Mouse (Mus musculus) brown adipose tissue, adult 24 weeks (tissue): ENCODE data around the gene 4931406P16Rik. TPM values are rescaled to one million over a fixed set of nuclear protein-coding genes. Genes with fewer than 3 reads are reported as not detected.

Source experiments
- H3K27ac ChIP-seq: fragments of 200-500 bp; replicated peaks from 2 replicates; pipeline ENCODE4 v1.5.1; 2012; ENCODE audit warnings: low read depth, mild to moderate bottlenecking, low read length
- H3K4me1 ChIP-seq: fragments of 200-500 bp; 2 replicates; pipeline ENCODE4 v1.6.1; 2012; ENCODE audit warnings: low read length, mixed read lengths; ENCODE audit not compliant: control insufficient read depth, insufficient read depth, insufficient read length
- H3K4me3 ChIP-seq: fragments of 200-500 bp; 2 replicates; pipeline ENCODE4 v1.5.1; 2012; ENCODE audit warnings: low read depth, mild to moderate bottlenecking, low read length, moderate library complexity; ENCODE audit not compliant: insufficient read depth
- polyA plus RNA-seq: library from polyadenylated mRNA; stranded (reverse); fragments of >200 nt; gene quantifications from 2 replicates; pipeline ENCODE4 v1.2.4, GENCODE M21; 2012; ENCODE audit not compliant: missing spikeins, insufficient read depth, insufficient read length

The 4931406P16Rik gene
- polyA plus RNA-seq, 1 experiment = 19.2 TPM

DNA sequence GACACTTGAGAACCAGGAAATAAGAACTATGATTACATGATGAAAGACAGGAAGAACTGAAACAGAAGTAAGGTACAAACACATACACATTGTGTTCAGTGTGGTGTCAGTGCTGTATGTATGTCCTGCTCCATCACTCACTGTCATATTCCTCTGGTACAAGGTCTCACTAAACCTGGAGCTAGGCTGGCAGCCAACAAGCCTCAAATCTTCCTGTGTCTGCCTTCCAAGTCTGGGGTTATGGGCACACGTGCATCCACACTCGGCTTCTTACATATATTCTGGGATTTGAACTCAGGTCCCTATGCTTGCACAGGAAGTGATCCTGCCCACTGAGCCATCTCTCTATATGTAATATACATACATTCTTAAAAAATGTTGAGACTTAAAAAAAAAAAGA is 20.7 kb downstream of the 4931406P16Rik start:
- Histone ChIP-seq H3K4me3 (no peak overlapping the region), H3K4me1 (peaks cover 11% of the 10 kb centered on the region; the same call in 1 of the 2 replicates), H3K27ac (0 out of 2 replicates have a peak overlapping the region, but pooled peaks have one; percentile 1)

DNA sequence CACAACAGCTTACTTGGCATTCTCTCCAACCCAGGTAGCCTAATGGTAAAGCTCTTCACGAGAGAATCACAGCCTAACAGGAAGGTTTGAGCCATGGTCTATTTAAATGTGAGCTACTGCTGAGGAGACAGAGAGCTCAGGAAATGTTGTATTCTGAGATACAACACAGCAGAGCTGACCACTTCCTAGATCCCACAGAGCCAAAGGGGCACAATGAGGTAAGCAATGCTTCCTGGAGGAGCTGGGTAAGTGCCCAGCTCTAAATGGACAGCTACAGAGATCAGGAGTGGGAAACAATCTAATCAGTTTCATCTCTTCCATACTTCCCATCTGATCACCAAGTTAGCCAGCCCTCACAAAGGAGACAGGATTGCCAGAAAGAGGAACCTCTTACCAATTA is 22.1 kb downstream of the 4931406P16Rik start:
- Histone ChIP-seq H3K27ac (peak overlapping the region; percentile 91), H3K4me1 (peaks cover 11% of the 10 kb centered on the region; the same call in 1 of the 2 replicates), H3K4me3 (no peak overlapping the region)

- peaks cover 11% of the 10 kb centered on the region; the same call in 1 of the 2 replicates for H3K4me1 ChIP-seq
- H3K27ac ChIP-seq = peak overlapping the region; percentile 91
- no peak overlapping the region for H3K4me3 ChIP-seq
These were observed 22.8 kb downstream of the 4931406P16Rik start for GRCm38 (mm10) chr7:34290450-34291151.

GRCm38 (mm10) chr7:34277656-34278055 is 35.7 kb downstream of the 4931406P16Rik start:
- Histone ChIP-seq H3K27ac (no peak overlapping the region), H3K4me1 (peaks cover 12% of the 10 kb centered on the region), H3K4me3 (no peak overlapping the region)

GRCm38 (mm10) chr7:34276066-34276465 is 37.3 kb downstream of the 4931406P16Rik start:
- H3K4me1 ChIP-seq = peaks cover 10% of the 10 kb centered on the region; the same call in 1 of the 2 replicates
- H3K4me3 ChIP-seq = no peak overlapping the region
- H3K27ac ChIP-seq = 0 out of 2 replicates have a peak overlapping the region, but pooled peaks have one; percentile 29

GRCm38 (mm10) chr7:34272465-34272864 is 40.9 kb downstream of the 4931406P16Rik start:
- H3K4me1 ChIP-seq = peaks cover 13% of the 10 kb centered on the region

DNA sequence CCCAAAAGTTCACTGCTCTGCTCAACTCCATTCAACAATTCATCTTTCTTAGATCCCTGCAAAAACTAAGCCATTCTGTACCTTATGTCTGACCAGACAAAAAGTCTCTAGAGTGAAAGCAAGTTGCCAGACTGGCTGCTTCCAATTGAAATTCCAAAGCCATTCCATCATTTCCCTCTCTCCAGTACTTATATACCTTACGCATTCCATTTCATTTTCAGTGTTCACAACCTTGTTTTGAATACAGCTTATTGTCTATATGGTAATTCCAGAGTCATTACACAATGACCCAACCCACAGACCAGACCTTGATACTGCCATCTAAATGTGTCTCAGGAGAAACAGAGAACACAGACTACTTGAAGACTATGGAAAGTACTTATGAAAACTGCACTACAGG is 44.9 kb downstream of the 4931406P16Rik start:
- H3K4me1 ChIP-seq = peaks cover 26% of the 10 kb centered on the region
- peak overlapping the region; percentile 69 for H3K27ac ChIP-seq
- H3K4me3 ChIP-seq = no peak overlapping the region

More at GRCm38 (mm10) chr7:34272465-34272864, 40.9 kb downstream of the 4931406P16Rik start:
- Histone ChIP-seq H3K4me3 (no peak overlapping the region), H3K27ac (peak overlapping the region; percentile 0; the same call in 1 of the 2 replicates)

DNA sequence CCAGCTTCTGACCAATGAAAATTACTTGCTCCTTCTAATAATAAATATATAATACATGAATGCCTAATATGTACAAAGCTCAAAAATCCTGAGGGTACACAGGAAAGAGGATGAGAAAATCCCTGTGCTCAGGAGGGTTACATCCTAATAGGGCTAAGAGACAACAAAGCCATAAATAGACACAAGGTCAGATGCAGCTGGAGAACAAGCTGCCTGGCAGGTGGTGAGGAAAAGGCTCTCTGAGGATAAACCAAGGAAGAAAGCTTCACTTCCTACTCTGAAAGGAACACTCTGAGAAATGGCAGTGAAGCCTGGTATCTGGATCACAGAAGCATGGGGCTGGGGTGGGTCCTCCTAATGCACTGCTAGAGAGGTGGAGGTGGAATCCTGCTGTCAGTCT is 46.9 kb downstream of the 4931406P16Rik start:
- peaks cover 25% of the 10 kb centered on the region for H3K4me1 ChIP-seq
- peak overlapping the region; percentile 96 for H3K27ac ChIP-seq
- no peak overlapping the region for H3K4me3 ChIP-seq

GRCm38 (mm10) chr7:34265876-34266346 is 47.4 kb downstream of the 4931406P16Rik start:
- Histone ChIP-seq H3K4me3 (no peak overlapping the region), H3K4me1 (peaks cover 25% of the 10 kb centered on the region), H3K27ac (peak overlapping the region; percentile 96)

DNA sequence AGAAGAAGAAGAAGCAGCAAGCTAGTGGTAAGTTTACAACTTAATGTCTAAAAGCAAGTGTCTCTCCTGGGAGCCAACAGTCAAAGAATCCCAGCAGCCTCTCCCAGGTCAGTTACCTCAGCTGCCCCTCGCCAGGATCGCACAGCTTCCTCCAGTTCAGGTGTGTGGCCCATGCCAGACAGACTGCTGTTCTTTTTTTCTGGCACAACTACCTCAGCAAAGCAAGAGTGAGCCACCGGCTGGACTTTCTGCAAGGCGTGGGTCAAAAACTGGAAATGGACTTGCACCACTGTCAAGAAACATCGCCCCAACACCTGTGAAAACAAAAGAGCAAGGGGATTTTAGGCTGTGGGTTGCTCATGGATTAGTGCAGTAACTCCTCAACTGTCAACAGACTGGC is 49.9 kb downstream of the 4931406P16Rik start:
- Histone ChIP-seq H3K4me3 (no peak overlapping the region), H3K4me1 (peaks cover 25% of the 10 kb centered on the region), H3K27ac (peak overlapping the region; percentile 4; the same call in 1 of the 2 replicates)

DNA sequence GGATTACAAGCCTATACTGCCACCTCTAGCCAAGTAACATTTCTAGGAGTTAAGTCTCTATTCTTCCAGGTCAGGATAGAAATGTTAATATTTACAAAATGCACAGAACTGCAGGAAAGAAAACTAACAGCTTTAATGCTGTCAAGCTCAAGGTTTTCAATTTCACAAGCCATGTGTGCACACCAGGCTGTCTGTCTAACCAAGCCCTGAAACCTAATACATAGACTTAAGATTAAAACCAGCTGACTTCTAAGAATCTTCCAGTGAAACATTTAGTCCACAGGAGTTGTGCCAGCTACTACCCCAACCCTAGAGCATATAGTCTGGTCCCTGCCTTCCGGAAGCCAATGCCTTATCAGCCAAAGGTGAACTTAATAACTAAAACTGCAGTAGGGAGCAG is 54.9 kb downstream of the 4931406P16Rik start:
- 0 out of 2 replicates have a peak overlapping the region, but pooled peaks have one; percentile 23 for H3K27ac ChIP-seq
- H3K4me3 ChIP-seq = no peak overlapping the region

GRCm38 (mm10) chr7:34257279-34257678 is 56.1 kb downstream of the 4931406P16Rik start:
- peak overlapping the region; percentile 57 for H3K27ac ChIP-seq
- H3K4me3 ChIP-seq = no peak overlapping the region
- H3K4me1 ChIP-seq = peaks cover 10% of the 10 kb centered on the region; the same call in 1 of the 2 replicates

More for the DNA sequence above, 54.9 kb downstream of the 4931406P16Rik start:
- peaks cover 10% of the 10 kb centered on the region; the same call in 1 of the 2 replicates for H3K4me1 ChIP-seq

GRCm38 (mm10) chr7:34255916-34256315 is 57.4 kb downstream of the 4931406P16Rik start:
- Histone ChIP-seq H3K4me1 (peaks cover 10% of the 10 kb centered on the region; the same call in 1 of the 2 replicates), H3K4me3 (no peak overlapping the region), H3K27ac (peak overlapping the region; percentile 69)

DNA sequence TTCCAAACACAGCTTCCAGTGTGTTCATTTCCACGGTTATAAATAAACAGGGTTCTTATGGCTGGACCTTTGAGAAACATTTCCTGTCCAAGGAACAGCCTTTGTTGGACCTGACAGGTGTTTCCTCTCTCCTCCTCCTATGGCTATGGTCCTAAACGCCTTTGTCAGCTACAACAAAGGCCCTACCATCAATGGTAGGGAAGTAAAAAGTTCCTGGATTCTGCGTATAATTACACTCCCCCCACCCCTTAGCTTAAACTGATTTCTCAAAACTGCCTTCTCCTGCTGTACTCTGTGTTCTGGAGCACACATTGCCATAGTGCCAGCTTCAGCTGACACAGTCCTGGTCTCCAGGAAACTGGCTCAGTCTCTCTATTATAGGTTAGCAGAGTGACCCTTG is 58.2 kb downstream of the 4931406P16Rik start:
- Histone ChIP-seq H3K27ac (peak overlapping the region; percentile 75), H3K4me1 (peaks cover 10% of the 10 kb centered on the region; the same call in 1 of the 2 replicates), H3K4me3 (no peak overlapping the region)

GRCm38 (mm10) chr7:34252030-34252429 is 61.3 kb downstream of the 4931406P16Rik start:
- H3K27ac ChIP-seq = no peak overlapping the region
- peaks cover 3% of the 10 kb centered on the region; the same call in 1 of the 2 replicates for H3K4me1 ChIP-seq

More at GRCm38 (mm10) chr7:34252030-34252429, 61.3 kb downstream of the 4931406P16Rik start:
- no peak overlapping the region for H3K4me3 ChIP-seq
